Mouse (Mus musculus) hindbrain, embryonic 12.5 days (tissue): ENCODE results near the gene 1700102P08Rik. TPM values are rescaled to one million over a fixed set of nuclear protein-coding genes. Genes with fewer than 3 reads are reported as not detected.

ENCODE experiments used
- ATAC-seq: fragments of 200-750 bp; cut with Nextera tagmentation; 2 replicates; pipeline ENCODE4 v1.8.0; 2017; ENCODE audit warnings: moderate TSS enrichment; ENCODE audit not compliant: low FRiP score
- H3K27ac ChIP-seq: fragments of 300-500 bp; sonication (generic); 2 replicates; pipeline ENCODE4 v1.5.1; 2016; ENCODE audit warnings: mild to moderate bottlenecking
- H3K27me3 ChIP-seq: fragments of 300-500 bp; sonication (generic); 2 replicates; pipeline ENCODE4 v1.6.1; 2016; ENCODE audit warnings: mild to moderate bottlenecking
- H3K36me3 ChIP-seq: fragments of 300-500 bp; sonication (generic); 2 replicates; pipeline ENCODE4 v1.6.1; 2016; ENCODE audit warnings: mild to moderate bottlenecking
- H3K4me1 ChIP-seq: fragments of 300-500 bp; sonication (generic); 2 replicates; pipeline ENCODE4 v1.6.1; 2016
- H3K4me2 ChIP-seq: fragments of 300-500 bp; sonication (generic); replicated peaks from 2 replicates; pipeline ENCODE4 v1.6.1; 2016; ENCODE audit warnings: mild to moderate bottlenecking
- H3K4me3 ChIP-seq: fragments of 300-500 bp; sonication (generic); 2 replicates; pipeline ENCODE4 v1.5.1; 2016; ENCODE audit warnings: mild to moderate bottlenecking
- H3K9ac ChIP-seq: fragments of 300-500 bp; sonication (generic); 2 replicates; pipeline ENCODE4 v1.6.1; 2016; ENCODE audit warnings: mild to moderate bottlenecking, moderate library complexity
- H3K9me3 ChIP-seq: fragments of 300-500 bp; sonication (generic); replicated peaks from 2 replicates; pipeline ENCODE4 v1.6.1; 2016; ENCODE audit warnings: mild to moderate bottlenecking
- WGBS: fragments of 180-500 bp; shearing (Covaris S2); methylation state at CpG from one replicate; pipeline ENCODE4 v1.1.7; 2016; 5-methylcytosine and 5-hydroxymethylcytosine counted together
- polyA plus RNA-seq: library from polyadenylated mRNA; unstranded; fragments of >200 nt; fragmentation: Nextera tagmentation; extraction: Ambion mirVana; gene quantifications from 2 replicates; pipeline ENCODE4 v1.2.1, GENCODE M21; 2016

The 1700102P08Rik gene
- polyA plus RNA-seq, 1 experiment from 2014 or later = 1.7 TPM

DNA sequence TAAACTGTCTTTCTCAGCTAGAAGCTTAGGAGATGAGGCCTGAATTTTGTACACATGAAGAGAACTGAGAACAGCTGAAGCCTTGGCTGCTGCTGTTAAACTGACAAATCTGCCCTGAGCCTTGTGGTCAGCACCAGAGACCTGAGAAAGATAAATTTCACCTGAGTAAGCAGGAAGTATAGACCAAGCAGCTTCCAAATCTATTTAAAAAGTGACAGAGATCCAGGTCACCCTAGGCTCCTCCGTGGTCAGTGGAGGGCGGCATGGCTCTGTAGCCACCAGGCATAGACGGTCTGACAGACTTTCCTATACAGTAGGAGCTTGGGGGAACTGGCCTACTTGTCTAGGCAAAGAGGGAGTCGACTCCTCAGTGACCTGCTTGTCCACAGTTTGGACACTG lies 5.8 kb upstream of the 1700102P08Rik start:
- Histone ChIP-seq H3K9ac (no peak overlapping the region), H3K36me3 (peaks cover 90% of the 10 kb centered on the region), H3K27ac (no peak overlapping the region), H3K4me2 (no peak overlapping the region), H3K4me1 (no peaks in the 10 kb centered on the region), H3K9me3 (no peaks in the 10 kb centered on the region), H3K4me3 (no peak overlapping the region), H3K27me3 (no peaks in the 10 kb centered on the region)
- WGBS = 93% methylated on average over 4 of the region's 4 CpGs
- no peak for ATAC-seq

DNA sequence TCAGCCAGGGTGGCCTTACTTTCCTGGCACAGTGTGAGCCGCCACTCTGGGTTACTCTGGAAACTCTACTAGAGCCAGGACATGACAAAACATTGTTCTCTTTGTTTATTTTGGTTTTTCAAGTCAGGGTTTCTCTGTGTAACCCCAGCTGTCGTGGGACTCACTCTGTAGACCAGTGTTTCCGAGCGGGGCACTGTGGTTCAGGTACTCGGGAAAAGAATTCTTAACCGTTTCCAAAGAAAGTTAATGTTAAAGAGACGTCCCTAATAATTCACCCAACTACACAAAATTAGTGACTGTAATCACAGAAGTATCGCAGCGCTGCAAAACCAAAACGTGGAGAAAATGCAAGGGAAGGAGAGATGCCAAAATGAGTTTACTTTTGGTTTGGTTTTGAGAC lies 4.0 kb upstream of the 1700102P08Rik start:
- H3K36me3 ChIP-seq = peaks cover 91% of the 10 kb centered on the region

DNA sequence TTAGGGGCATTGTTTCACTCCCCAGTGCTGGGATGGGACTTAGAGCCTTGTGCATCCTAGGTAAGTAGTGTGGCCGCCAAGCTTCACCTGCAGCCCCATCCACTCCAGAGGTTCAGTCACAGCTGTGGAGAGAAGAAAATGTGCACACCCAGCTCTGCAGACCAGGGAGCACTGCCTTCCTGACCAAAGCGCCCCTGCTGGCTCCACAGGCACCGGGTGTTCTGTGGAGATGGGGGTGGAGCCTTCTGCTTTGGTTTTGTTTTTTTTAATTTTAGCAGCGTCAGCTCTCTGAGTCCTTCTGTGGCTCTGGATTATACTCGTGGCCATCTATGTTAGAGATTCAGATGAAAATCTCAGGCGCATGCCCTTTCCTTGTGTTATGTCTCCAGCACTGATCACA lies 3.4 kb upstream of the 1700102P08Rik start:
- H3K4me3 ChIP-seq = no peak overlapping the region
- 88% methylated on average over 6 of the region's 6 CpGs for WGBS
- H3K27ac ChIP-seq = no peak overlapping the region
- peaks cover 88% of the 10 kb centered on the region for H3K36me3 ChIP-seq
- no peaks in the 10 kb centered on the region for H3K9me3 ChIP-seq
- H3K9ac ChIP-seq = no peak overlapping the region
- no peak for ATAC-seq
- H3K4me1 ChIP-seq = no peaks in the 10 kb centered on the region
- no peak overlapping the region for H3K4me2 ChIP-seq
- no peaks in the 10 kb centered on the region for H3K27me3 ChIP-seq

More for the DNA sequence above, 4.0 kb upstream of the 1700102P08Rik start:
- no peak overlapping the region for H3K4me2 ChIP-seq
- no peak overlapping the region for H3K4me3 ChIP-seq
- no peak overlapping the region for H3K9ac ChIP-seq
- H3K9me3 ChIP-seq = no peaks in the 10 kb centered on the region
- no peak overlapping the region for H3K27ac ChIP-seq
- ATAC-seq = no peak
- H3K27me3 ChIP-seq = no peaks in the 10 kb centered on the region
- 85% methylated on average over 10 of the region's 10 CpGs for WGBS
- no peaks in the 10 kb centered on the region for H3K4me1 ChIP-seq

DNA sequence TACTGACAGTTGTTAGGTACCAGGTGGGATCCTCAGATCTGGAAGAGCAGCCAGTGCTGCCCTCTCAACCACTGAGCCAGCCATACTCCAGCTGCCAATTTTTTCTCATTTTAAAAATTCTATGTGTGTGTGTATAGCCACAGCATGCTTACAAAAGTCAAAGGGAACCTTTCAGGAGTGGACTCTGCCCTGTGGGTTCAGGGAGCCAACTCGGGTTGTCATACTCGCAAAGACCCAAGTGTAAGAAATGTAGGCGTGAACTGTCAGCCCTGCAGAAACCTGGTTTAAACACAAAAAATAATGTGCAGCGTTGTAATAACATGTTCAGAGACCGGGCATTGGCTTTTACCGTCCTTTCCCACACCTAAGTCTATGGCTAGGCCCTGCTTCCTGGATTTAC lies 1.6 kb downstream of the 1700102P08Rik start:
- no peaks in the 10 kb centered on the region for H3K9me3 ChIP-seq
- H3K4me1 ChIP-seq = no peaks in the 10 kb centered on the region
- H3K27me3 ChIP-seq = no peaks in the 10 kb centered on the region
- no peak for ATAC-seq
- H3K9ac ChIP-seq = no peak overlapping the region
- no peak overlapping the region for H3K4me2 ChIP-seq
- H3K27ac ChIP-seq = no peak overlapping the region
- WGBS = 97% methylated on average over 6 of the region's 6 CpGs
- no peak overlapping the region for H3K4me3 ChIP-seq
- peaks cover 42% of the 10 kb centered on the region for H3K36me3 ChIP-seq

DNA sequence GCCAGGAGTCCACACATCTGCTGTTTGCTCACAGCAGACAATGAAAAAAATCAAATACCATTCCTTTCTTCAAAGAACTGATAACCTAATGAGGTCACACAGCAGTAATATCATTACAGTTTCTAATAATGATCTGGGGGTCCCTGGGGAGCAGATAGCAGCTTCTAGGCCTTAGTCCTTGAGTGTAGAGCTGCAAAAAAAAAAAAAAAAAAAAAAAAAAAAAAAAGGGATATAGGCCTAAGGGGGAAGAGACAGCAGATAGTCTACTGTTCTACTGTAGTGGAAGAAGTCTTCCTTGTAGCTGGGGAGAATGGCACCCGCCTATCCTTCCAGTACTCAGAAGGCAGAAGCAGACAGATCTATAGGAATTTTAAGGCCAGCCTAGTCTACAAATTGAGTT lies 2.8 kb downstream of the 1700102P08Rik start:
- 96% methylated on average over 1 of the region's 1 CpGs for WGBS
- no peak overlapping the region for H3K27ac ChIP-seq
- H3K4me1 ChIP-seq = no peaks in the 10 kb centered on the region
- H3K27me3 ChIP-seq = no peaks in the 10 kb centered on the region
- no peak overlapping the region for H3K9ac ChIP-seq
- no peaks in the 10 kb centered on the region for H3K9me3 ChIP-seq
- H3K36me3 ChIP-seq = peaks cover 34% of the 10 kb centered on the region
- no peak for ATAC-seq
- H3K4me2 ChIP-seq = no peak overlapping the region
- H3K4me3 ChIP-seq = no peak overlapping the region

DNA sequence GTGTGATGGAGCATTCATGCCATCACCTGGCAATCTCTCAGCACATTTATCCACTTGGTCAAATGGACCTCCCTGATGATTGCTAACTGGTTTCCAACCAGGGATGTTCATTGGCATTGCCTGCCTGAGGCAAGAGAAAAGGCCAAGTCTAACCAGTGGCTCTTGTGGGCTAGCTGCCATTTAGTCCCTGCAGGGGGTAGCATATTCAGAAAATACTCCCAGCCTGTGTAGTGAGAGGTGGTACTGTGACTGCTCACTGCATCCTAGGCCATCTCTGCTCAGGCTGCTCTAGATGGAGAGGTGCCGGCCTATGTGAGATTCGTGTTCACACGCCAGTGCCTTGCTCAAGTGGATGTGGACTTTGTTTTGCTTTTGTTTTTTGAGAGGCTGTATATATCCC lies 5.7 kb downstream of the 1700102P08Rik start:
- H3K4me1 ChIP-seq = peaks cover 4% of the 10 kb centered on the region; the same call in 1 of the 2 replicates
- no peak overlapping the region for H3K9ac ChIP-seq
- ATAC-seq = no peak
- no peak overlapping the region for H3K27ac ChIP-seq
- no peaks in the 10 kb centered on the region for H3K27me3 ChIP-seq
- no peak overlapping the region for H3K4me2 ChIP-seq
- peaks cover 6% of the 10 kb centered on the region for H3K36me3 ChIP-seq
- 90% methylated on average over 3 of the region's 3 CpGs for WGBS
- no peak overlapping the region for H3K4me3 ChIP-seq
- H3K9me3 ChIP-seq = no peaks in the 10 kb centered on the region

DNA sequence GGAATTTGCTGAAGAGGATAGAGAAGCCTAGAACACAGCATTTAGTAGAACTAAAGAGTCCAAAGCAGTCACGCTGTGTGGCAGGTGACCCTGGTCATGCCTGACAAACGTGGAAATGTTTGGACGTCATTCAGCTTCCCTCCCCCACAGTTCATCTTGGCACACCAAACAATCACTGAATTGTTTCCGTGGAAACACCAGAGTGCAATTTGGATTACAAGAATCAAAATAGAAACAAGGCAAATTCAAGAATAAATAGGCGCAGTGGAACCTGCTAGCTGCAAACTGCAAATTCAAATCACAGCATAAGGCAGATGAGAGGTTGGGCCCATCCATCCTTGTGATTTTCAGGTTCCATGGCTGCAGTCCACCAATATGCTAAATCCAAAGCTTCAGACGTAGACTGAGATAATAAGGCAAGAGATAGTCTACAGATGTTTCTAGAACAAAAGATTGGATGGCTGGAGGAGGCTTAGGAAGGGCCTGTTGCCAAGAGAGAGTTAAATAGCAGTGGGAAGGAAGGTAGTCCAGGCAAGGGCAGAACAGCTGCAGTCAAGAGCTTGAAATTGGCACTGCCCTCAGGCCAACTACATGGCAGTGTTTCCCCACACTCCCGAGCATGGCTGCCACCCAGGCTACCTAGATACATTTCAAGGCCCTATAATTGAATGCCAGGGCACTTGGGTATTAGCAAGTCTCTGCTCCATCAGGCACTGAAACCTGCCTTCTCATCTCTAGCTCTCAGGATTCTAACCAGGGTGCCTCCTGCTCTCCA lies 8.8 kb downstream of the 1700102P08Rik start:
- no peak overlapping the region for H3K9ac ChIP-seq
- H3K27ac ChIP-seq = no peak overlapping the region
- no peaks in the 10 kb centered on the region for H3K36me3 ChIP-seq
- no peak overlapping the region for H3K4me3 ChIP-seq
- 49% methylated on average over 7 of the region's 7 CpGs for WGBS
- no peak for ATAC-seq
- H3K9me3 ChIP-seq = no peaks in the 10 kb centered on the region
- no peaks in the 10 kb centered on the region for H3K27me3 ChIP-seq
- H3K4me2 ChIP-seq = no peak overlapping the region
- peaks cover 4% of the 10 kb centered on the region; the same call in 1 of the 2 replicates for H3K4me1 ChIP-seq

DNA sequence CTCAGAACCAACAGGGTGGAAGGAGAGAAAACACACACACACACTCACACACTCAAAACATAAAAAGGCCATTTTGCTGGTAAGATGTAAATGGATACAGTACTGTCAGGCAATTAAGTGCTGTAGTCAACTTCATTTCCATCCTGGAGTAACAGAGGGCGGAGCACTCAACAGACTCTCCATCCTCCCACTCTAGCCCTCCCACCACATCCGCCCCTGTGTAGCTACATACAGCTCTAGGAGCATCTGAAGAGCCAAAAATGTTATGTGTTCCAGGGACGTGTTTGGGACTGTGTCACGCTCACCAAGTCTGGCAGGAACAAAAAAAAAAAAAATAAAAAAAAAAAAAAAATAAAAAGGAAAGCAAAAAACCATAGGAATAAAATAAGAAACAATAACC lies 10.5 kb downstream of the 1700102P08Rik start:
- no peak overlapping the region for H3K4me2 ChIP-seq
- H3K27ac ChIP-seq = no peak overlapping the region
- no peak overlapping the region for H3K4me3 ChIP-seq
- no peak overlapping the region for H3K9ac ChIP-seq
- H3K36me3 ChIP-seq = no peaks in the 10 kb centered on the region
- ATAC-seq = no peak
- H3K27me3 ChIP-seq = no peaks in the 10 kb centered on the region
- WGBS = 86% methylated on average over 4 of the region's 4 CpGs
- no peaks in the 10 kb centered on the region for H3K9me3 ChIP-seq
- H3K4me1 ChIP-seq = peaks cover 4% of the 10 kb centered on the region; the same call in 1 of the 2 replicates

DNA sequence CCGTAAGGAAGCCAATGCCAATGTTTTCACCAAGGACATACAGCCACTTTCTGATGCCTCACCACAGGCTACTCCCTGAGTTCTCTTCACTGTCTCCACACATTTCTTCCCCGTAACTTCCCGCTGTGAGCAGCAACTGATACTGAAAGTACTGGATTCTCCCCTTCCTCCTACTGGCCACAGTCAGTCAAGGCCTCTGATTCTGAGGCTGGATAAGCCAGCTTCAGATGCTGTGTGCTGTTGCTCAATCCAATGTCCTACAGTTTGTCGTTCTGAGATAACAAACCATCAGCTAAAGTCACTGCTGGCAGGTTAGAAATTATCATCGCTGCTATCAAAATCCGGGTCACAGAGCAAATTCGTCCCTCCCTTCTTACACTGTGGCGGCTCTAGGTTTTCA lies 11.8 kb downstream of the 1700102P08Rik start:
- Histone ChIP-seq H3K27me3 (no peaks in the 10 kb centered on the region), H3K9me3 (no peaks in the 10 kb centered on the region), H3K4me3 (no peak overlapping the region), H3K4me2 (no peak overlapping the region), H3K27ac (no peak overlapping the region), H3K4me1 (peaks cover 4% of the 10 kb centered on the region; the same call in 1 of the 2 replicates), H3K9ac (no peak overlapping the region), H3K36me3 (no peaks in the 10 kb centered on the region)
- no peak for ATAC-seq
- 84% methylated on average over 8 of the region's 8 CpGs for WGBS

DNA sequence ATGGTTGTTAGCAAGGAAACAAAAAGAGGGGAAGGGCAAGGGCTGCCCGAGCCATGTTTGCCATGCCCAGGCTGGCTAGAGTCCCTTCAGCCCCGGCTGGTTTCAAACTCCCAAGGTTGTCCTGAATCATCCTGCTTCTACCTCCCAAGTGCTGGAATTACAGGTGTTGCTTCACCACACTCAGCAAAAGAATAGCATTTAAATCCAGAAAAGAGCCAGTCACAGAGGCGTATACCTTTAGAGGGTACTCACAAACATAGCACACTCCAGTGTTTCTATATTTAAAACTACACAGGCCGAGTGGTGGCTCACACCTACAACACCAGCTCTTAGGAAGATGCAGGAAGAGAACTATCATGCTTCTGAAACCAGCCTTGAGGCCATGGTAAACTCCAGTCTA lies 16.9 kb downstream of the 1700102P08Rik start:
- Histone ChIP-seq H3K4me1 (no peaks in the 10 kb centered on the region), H3K9ac (no peak overlapping the region), H3K4me2 (no peak overlapping the region), H3K9me3 (no peaks in the 10 kb centered on the region), H3K27me3 (no peaks in the 10 kb centered on the region), H3K36me3 (no peaks in the 10 kb centered on the region), H3K27ac (no peak overlapping the region), H3K4me3 (no peak overlapping the region)
- ATAC-seq = no peak
- WGBS = 93% methylated on average over 4 of the region's 4 CpGs

DNA sequence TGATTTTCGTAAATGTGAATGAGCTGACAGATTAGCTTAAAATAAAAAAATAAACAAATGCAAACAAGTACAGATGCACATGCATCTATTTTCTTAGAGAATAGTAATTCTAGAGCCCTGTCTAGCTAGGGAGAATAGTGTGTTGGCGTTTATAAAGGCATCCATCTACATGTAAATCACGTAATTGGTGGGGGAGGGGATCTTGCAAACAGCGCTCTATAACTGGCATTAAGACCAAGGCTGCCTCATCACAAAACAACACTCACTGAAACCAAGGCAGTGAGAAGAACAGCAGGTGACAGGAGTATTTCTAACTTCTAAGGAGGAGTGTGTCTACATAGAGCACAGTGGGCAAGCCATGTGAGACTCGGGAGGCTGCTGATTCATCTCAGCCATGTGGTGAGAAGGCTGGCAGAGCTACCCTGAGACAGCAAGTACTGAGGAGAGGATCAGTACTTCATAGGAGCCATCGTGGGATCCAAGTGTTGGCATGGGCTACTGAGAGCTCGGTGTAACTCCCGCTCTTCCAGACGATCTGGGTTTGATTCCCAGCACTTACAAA lies 18.9 kb downstream of the 1700102P08Rik start:
- Histone ChIP-seq H3K36me3 (no peaks in the 10 kb centered on the region), H3K27ac (no peak overlapping the region), H3K9ac (no peak overlapping the region), H3K27me3 (no peaks in the 10 kb centered on the region), H3K4me1 (no peaks in the 10 kb centered on the region), H3K4me3 (no peak overlapping the region), H3K9me3 (no peaks in the 10 kb centered on the region), H3K4me2 (no peak overlapping the region)
- no peak for ATAC-seq
- WGBS = 81% methylated on average over 9 of the region's 9 CpGs

DNA sequence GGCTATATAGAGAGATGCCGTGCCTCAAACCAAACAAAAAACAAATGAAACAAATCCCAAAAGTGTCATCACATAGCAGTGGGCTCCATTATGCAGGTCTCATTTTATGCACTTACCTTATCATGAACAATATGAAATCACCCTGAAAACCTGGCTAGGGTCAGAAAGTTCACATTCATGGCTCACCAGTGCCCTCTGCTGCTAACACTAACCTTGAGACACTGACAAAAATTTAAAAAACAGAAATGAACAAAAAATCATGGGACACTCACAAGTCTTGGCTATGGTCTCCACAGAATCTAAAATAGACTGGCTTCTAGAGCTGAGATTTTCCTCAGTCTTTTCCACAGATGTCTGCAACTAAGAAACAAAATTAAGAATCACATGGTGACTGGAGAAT lies 19.6 kb downstream of the 1700102P08Rik start:
- H3K36me3 ChIP-seq = no peaks in the 10 kb centered on the region
- no peaks in the 10 kb centered on the region for H3K9me3 ChIP-seq
- H3K27ac ChIP-seq = no peak overlapping the region
- no peak overlapping the region for H3K4me2 ChIP-seq
- H3K4me3 ChIP-seq = no peak overlapping the region
- no peaks in the 10 kb centered on the region for H3K4me1 ChIP-seq
- H3K9ac ChIP-seq = no peak overlapping the region
- H3K27me3 ChIP-seq = no peaks in the 10 kb centered on the region
- WGBS = 93% methylated on average over 1 of the region's 1 CpGs
- ATAC-seq = no peak

DNA sequence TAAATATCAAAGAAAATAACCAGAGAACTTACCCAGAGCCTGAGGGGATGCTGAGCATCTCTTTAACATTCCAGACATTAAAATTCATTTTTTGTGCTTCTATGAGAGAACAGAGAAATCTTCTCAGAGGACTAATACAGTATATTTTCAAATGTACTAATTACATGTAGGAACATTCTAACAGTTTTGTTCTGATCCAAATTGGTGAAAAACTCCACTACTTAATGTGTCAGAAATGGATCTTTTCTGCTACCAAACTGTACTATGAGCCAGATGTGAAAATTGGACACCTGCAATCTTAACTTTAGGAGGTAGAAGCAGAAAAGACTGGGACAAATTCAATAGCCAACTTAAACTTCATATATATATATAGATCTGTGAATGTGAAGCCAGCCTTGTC lies 35.8 kb downstream of the 1700102P08Rik start, which contains the start of gene Ccdc36:
Gene Ccdc36, minus strand, starts transcription at position 101 of the 400 bp plus-strand sequence.
- Histone ChIP-seq H3K4me1 (peaks cover 4% of the 10 kb centered on the region; the same call in 1 of the 2 replicates), H3K36me3 (no peaks in the 10 kb centered on the region), H3K27me3 (no peaks in the 10 kb centered on the region), H3K27ac (no peak within 1 kb of the TSS), H3K4me3 (no peak within 1 kb of the TSS), H3K4me2 (no peak within 1 kb of the TSS), H3K9me3 (no peaks in the 10 kb centered on the region), H3K9ac (no peak within 1 kb of the TSS)
- no peak for ATAC-seq
